Mouse (Mus musculus) spleen, postnatal 10 days (tissue): ENCODE measurements around the gene Zfp664.

Source experiments
- DNase-seq, 2 experiments: peaks; one replicate each; pipeline ENCODE4 v3.0.0; 2021 to 2022; ENCODE audit warnings: low spot score in 2 of 2

Zfp664 gene

DNA sequence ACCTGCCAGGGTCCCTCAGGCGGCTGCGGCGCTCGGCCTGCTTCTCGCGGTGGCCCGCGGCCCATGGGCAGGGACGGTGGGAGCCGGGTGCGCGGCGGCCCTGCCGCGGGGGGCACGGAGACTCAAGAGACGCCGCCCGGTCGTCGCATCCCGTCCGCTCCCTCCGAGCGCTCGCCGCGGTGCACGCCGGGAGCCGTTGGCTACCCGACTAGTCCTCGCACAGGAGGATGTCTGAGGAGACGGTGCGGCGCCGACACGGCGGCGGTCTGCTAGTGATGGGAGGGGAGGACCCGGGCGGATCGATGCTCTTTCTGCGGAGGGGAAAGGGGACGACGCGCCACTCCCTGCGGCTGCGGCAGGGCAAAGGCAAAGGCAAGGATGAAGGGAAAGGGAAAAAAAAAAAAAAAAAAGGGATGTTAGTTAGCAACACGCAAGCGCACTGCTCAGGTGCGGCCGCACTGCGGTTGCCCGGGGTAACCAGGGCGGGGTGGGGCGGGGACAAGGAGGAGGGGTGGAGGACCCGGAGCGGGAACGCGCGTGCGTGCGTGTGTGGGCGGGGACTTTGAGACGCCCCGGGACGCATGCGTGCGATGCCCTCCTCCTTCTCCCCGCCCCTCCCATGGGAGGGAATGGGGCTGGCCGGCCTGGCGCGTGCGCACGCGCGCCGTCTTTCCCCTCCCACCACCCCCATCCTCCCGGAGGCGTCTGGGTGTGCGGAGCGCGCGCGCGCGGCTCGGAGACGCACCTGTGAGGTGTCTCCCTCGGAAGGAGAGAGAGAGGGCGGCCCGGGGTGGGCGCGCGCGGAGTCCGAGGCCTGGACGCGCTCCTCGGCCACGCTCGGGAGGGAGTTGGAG, at the start of gene Zfp664, which contains the start of gene Ccdc92:
Zfp664 (plus strand) TSS at position 679 of the 854 bp plus-strand sequence.
Ccdc92 (minus strand) TSS at position 412 of the 854 bp plus-strand sequence.
- peak; percentile 88 to 98 for DNase-seq

DNA sequence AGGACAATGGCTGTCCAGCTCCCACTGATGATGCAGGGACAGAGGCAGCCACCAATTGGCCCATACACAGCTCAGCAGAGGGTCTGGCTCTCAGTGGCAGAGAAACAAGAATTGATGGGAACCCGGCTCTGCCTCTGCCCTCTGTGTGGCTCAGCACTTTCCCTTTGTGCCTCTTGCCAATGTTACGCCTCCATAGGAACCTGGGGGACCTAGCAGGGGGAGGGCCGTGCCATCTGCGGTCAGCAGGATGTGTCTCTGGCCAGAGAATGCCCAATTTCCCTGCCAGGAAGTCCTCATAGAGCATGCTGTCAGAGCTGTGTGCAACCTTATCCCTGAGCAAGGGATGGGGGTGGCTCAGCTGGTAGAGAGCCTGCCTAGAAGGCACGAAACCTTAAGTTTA, 47.7 kb upstream of the Zfp664 start:
- no peak for DNase-seq

DNA sequence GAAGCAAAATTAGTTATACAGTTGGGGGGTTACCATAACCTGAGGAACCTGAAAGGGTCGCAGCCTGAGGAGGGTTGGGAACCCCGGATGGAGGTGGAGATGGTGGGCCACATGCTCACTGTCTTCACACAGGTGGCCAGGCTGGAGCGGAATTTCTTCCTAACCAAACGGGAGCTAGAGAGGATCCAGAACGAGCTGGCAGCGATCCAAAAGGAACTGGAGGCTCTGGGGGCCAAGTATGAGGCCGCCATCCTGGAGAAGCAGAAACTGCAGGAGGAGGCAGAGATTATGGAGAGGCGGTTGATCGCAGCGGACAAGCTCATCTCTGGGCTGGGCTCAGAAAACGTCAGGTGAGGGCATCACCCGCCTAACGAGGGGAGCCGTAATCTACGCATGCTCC, 45.4 kb upstream of the Zfp664 start:
- no peak for DNase-seq

DNA sequence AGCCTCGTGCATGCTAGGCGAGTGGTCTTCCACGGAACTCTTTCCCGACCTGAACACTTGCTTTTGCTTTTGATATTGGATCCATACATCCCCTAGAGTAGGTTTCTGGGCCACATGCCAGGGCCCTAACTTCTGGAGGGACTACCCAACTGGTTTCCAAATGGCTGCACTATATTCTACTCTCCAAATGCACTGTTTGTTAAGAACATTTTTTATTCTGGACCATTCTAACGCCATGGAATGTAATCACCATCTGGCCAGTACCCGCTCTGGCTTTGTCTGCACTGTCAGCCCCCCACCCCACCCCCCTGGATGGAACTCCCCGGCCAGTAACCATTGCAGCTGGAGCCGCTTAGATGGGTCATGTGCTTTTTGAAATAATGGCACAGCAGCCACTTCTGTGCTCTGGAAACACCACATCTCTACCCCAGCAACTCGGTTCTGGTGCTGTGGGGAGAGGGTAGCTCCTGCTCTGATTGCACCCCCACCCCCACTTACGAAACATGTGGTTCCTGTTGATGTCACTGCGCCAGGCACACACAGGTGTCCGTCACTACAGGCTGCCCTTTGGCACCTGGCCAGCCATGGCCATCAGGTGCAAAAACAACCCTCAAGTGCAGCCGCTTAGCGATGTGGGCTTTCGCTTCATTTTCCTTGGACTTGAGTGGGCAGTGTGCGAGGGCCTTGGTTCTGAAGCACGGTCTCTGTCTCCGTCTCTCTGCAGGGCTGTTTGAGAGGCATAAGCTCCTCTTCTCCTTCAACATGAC, 40.2 kb upstream of the Zfp664 start:
- DNase-seq, result no peak

DNA sequence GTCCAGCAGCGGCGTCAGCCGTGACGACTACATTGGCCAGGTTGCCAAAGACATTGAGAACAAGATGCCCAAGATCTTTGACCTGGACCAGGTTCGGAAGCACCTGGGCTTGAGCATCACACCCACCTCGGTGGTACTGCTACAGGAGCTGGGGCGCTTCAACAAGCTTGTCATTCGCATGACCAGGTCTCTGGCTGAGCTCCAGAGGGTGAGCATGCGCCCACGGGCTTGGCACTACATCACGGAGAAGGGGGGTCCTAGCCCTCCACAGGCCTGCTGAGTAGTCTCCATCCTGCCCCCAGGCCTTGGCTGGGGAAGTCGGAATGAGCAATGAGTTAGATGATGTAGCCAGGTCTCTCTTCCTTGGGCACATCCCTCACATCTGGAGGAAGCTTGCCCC, 32.2 kb upstream of the Zfp664 start:
- no peak for DNase-seq

DNA sequence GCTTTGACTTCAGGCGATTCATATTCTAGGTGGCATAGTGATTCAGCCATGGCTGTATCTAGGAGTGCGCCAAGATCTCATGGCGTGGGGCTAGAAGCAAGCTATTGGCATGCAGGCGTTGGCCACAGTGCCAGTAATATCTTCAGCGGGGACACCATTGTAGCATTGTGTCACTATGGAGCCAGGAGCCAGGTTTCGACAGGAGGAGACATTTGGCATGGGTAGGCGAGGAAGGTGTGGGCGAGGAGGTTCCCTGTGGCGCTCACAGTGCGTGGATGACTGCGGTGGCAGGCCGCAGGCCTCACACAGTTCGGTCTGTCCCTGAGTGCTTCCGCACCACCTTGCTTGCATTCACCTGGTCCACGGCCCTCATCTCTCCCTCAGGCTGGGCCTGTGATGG, 27.3 kb upstream of the Zfp664 start:
- no peak for DNase-seq

DNA sequence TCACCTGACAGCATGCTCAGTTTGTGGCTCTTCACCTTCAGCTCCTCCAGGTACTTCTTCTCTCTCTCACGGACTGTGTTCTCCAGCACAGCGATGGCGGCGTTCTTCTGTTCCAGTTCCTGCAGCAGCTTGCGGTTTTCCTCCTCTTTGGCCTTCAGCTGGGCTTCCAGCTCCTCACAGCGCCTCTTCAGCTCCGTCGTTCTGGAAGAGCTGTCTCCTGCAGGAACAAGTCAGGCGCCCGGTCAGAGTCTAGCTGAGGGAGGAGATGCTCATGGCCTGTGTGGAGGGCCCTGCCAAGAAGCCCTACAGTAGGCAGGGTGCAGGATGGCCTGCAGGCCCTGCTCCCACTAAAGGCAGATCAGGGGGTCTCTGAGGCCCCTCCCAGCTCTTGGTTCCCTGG, 26.4 kb upstream of the Zfp664 start:
- no peak for DNase-seq

DNA sequence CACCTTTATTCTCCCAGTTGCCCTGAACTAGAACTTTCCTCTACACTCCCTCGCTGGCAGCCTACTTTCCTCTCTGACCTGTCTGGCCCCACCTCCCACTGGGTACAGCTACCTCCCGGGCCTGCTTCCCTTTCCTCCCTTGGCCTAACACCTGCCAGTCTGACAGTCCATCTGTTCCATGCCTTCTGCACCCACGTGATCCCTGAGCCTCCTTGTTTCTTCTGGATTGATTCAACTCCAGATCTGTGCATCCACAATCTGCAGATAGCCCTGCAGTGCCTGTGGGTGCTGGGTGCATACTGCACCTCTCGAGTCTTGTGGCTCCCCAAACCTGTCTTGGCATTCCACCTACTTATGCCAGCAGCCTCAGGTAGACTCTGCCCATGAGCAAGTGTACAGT, 25.9 kb upstream of the Zfp664 start:
- DNase-seq, result no peak

DNA sequence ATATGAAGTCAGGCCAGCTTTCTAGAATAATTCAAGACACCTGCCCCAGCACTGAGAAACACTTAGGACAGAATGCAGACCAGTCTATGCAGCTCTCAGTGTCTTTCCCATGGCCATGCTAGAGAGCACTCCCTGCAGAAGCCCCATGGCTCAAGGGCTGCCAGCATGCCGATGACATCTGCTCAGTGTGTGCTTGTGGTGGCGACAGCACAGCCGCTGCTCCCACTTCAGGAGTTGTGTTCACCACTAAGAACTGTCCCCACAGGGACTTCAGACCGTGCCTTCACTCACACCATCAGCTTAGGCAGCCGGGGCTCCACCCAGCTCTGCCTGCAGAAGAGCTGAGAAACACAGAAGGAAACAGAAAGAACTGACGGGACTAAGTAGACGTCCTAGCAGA, 22.3 kb upstream of the Zfp664 start:
- DNase-seq, result no peak

DNA sequence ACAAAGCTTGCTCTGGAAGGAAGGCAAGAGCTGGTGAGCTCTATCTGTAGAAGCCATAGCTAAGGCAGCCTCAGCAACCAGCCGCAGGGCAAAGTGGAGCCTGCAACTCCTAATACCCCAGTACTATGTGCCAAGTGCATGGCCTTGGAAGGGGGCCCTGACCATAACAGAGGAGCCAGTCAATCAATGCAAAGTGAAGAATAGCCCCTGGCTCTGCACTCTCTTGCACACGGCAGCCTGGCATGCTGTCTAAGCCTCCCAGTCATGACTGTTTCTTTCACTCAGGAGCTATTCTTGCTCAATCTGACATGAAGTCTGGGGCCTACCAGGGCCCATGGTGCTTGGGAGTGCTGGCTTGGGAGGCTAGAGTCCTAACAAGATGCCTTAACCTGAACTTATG, 21.8 kb upstream of the Zfp664 start:
- DNase-seq, result no peak

DNA sequence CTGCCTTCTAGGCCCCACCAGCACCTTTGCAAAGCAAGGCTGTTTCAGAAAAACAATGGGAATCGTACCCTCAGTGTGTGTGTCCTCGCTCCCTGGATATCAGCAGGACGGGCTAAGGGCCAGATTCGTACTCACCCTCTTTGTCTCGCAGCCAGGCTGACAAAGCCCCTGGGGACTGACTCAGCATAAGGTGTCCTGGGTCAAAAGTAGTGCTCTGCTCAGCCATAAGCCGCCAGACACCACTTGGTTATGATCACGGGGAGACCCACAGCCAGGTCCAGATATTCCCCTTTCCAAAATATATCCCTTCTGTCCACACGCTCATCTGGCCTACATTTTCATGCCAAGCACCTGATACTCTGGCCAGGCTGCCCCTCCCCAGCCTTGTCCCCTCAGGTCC, 19.1 kb upstream of the Zfp664 start:
- no peak for DNase-seq

DNA sequence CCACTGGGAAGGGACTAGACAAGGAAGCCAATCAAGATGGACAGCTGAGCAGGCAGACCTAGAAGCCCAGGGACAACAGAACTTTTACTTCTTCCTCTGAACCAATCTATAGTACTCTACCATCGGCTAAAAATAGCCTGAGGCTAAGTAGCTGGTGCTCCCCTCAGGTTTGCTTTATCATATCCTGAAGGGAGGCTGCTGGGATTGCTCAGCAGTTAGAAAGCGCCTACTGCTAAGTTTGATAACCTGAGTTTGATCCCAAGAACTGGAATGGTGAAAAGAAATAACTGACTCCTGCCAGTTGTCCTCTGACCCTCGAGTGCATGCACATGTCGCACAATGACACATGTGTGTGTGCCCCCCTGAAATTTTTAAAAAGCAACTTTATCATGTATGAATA, 17.6 kb upstream of the Zfp664 start:
- DNase-seq, result no peak

DNA sequence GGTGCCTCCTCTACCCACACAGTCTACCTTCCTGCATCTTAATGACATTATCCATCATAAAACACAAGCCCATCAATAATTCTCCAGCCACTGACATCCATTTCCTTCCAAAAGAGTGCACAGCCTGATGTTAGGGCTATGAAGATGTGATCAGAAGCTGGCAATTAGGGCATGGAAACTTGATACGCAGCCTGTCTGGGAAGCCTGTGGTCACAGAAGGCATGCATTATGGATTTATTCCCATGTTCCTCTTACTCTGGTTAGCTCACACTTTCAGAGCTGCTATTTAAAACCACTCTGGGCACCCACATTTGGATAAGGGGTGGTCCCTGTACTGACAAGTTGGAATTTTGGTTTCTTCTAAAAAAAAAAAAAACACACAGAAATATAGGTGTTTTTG, 15.5 kb upstream of the Zfp664 start:
- DNase-seq, result no peak

DNA sequence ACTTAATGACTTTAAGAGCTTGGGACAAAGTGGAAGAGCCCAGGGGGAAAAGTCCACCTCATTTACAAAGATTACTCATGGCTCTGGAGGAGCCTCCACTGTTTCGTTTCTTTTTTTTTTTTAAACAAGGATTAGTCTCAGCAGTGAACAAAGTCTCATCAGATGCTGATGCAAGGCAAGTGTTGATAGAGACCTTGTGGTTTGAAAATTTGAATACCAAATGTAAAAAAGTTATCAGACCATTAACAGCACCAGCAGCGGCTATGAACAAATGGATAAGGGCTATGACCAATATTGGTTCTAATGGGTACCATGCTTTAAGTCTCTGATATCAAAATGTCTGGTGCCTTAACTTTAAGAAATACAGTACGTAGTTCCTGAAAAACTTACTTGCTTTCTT, 13.5 kb upstream of the Zfp664 start:
- DNase-seq, result no peak

DNA sequence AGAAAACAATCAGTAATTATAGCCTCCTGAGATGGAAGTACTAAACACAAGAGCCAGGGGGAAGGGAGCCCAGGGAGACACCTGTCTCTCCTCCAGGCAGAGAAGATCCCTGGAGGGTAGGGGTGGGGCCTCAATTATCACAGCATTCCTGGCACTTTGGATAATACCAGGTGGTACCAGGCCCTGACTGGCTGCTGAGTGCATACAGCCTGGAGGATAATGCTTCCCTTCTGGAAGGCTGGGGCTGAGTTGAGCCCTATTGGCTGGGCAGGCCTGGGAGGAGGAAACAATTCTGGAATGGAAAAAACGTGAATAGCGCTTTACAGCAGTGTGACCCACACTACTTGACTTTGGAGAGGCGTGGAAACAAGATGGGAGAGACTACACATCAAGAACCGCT, 10.9 kb upstream of the Zfp664 start:
- DNase-seq, result no peak

DNA sequence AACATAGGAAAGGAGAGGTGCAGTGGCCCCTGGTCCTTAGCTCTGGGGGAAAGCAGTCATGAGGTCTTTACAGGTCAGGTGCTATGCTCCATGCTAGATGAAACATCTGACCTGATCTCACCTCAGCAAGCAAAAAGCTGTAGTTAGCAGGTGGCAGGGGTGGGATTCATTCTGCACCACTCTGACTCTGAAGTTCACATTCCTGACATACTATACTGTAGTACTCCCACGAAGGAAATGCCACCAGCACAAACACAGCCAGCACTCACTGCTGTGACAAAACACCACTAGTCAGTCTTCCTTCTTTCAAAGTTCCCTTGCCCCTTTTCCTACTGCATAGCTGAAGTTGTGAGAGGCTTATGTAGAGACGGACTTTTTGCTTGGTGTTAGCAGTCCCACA, 10.2 kb upstream of the Zfp664 start:
- DNase-seq, result no peak

DNA sequence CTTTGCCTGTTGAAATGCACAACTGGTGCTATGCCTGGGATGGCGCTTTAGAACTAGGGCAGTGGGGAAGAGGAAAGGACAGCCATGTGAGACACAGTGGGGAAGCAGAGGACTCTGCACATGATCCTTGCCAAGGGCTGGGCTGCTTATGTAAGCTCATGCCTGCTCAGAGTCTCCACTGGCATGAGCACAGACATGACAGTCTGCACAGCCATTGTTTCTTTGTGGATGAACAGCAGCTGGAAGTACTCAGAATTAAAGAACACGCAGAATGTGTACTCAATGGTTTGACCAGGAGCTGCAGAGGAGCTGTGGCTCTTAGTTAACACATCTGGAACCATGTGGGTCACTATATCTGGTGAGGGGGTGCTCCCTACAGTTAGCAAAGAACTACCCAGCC, 9.4 kb upstream of the Zfp664 start:
- no peak for DNase-seq

DNA sequence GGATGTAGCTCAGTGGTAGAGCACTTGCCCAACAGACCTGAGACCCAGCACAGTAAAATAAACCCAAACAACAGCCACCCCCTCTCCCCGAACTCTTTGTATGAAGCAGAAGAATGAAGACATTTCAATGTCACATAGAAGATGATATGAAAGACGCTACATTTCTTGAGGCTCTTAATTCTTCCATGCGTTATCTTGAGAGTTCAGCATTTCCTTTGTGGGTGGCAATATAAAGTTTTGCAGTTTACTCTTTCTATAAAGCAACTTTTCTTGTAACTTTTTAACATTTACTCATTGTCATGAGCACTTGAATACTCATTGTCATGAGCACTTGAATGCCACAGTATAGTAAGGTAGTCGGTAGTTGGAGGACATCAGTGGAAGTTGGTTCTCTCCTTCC, 8.3 kb upstream of the Zfp664 start:
- no peak for DNase-seq

DNA sequence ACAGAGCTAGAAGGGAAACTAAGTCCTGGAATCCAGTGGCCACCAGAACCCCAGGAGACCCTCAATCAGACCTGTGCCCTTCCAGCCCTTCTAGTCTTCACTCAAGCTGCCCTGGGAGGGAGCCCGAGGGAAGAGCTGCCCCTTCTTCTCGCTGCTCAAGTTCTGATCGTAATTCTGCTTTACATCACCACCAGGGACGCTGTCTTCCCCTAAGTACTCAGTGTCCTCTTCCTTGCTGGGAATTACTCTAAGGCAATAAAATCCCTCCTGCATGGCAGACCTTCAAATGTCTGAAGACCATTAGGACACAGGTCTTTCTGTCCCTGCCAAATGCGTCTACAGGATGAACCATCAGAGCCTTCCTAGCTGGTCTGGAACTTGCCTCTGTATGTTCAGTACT, 2.5 kb upstream of the Zfp664 start:
- DNase-seq, result no peak

DNA sequence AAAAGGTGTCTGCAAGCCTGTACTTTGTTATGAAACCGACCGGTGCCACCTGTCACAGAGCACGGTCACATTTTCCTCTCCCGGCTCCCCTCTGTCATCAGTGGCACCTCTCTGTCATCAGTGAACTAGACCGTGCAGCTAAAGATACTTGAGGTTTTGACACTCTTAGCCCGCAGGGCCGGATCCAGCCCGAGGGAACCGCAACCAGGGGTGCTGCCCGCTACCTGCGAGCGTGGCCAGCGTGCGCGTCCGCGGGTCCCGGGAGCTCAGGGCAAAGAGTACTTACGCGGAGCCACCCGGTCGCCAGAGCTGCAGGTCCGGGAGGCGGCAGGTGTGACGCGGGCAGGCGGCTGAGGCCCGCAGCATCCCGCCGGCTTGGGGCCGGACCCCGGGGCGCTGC, 1.0 kb upstream of the Zfp664 start:
- DNase-seq, result peak; percentile 21 to 43

DNA sequence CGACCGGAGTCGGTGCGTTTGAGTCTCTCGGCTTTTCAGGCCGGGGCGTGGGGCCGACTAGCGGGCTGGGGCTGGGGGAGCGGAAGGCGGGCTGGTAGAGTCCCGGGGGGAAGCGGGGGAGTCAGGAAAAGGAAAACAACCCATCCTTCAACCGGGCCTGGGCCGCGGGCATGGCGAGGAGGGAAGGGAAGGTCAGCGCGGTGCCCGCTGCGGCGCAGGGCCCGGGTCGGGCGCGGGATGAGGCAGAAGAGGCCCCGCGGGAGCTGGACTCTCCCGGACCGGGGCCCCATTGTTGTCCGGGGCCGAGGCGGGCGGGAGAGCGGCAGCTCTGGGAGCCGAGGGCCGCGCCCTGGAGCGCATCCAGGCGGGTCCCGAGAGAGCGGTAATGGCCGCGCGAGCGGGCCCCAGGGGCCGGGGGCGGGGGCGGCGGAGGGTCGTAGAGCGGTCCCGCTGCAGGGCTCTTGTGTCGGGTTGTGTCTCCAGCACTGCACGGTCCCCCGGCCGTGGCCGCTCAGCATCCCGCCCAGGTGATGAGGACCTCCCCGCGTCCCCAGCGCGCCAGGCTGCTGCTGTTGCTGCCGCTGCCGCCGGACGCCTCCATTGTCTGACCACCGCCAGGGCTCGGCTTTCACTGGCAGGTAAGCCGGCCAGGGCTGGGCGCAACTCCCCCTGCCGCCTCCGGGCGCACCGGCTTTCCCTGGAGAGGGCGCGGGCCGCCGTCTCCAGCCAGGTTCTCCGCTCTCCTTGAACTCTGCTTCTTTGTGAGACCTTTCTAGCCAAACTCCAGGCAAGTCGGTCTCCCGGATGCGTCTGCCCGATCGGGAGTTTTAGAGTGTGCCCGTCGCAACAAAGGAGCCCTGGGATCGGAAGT, 615 bp downstream of the Zfp664 start:
- peak; percentile 38 to 44 for DNase-seq

DNA sequence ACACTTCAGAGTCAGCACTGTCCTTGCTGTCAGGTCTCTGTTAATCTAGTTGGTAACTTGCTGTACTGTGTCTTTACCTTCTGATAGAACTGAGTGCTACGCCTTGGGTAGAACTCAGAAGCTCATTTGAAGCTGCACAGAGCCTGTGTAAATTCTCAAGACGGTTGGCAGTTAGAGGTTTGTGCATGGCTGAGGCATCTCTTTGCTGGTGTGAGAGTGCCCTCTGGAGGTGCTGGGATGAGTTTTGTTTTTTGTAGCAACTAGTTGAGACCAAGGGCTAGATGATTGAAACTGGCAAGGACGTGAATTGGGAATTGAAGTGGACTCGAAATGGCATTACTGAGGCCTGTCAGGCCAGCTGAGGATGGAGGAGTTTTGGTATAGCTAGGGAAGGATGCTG, 6.5 kb downstream of the Zfp664 start:
- peak; percentile 27 to 71 for DNase-seq
